Mouse (Mus musculus): Measurements from ENCODE around the gene Igf2r. TPM values are rescaled to one million over a fixed set of nuclear protein-coding genes. Genes with fewer than 3 reads are reported as not detected.

Gene Igf2r
- total RNA-seq, 4 experiments from 2014 or later = 26.6 to 27.7 (median 27.2) TPM

- no peak for DNase-seq (ENCODE audit: low spot score in 2 of 2)
Observed at GRCm38 (mm10) chr17:12721118-12721886, 48.2 kb downstream of the Igf2r start.

- DNase-seq (ENCODE audit: low spot score in 2 of 2) = no peak
Observed at GRCm38 (mm10) chr17:12718251-12718650, 51.2 kb downstream of the Igf2r start.

GRCm38 (mm10) chr17:12717445-12717844 is 52.0 kb downstream of the Igf2r start:
- no peak for DNase-seq (ENCODE audit: low spot score in 2 of 2)

- DNase-seq (ENCODE audit: low spot score in 2 of 2) = no peak
Observed at GRCm38 (mm10) chr17:12715032-12715431, 54.4 kb downstream of the Igf2r start.

GRCm38 (mm10) chr17:12714080-12714561 is 55.3 kb downstream of the Igf2r start:
- no peak for DNase-seq (ENCODE audit: low spot score in 2 of 2)

- DNase-seq (ENCODE audit: low spot score in 2 of 2) = no peak
Observed at GRCm38 (mm10) chr17:12712993-12713392, 56.5 kb downstream of the Igf2r start.

- DNase-seq (ENCODE audit: low spot score in 2 of 2) = no peak
Observed at GRCm38 (mm10) chr17:12712191-12712590, 57.3 kb downstream of the Igf2r start.

- no peak for DNase-seq (ENCODE audit: low spot score in 2 of 2)
Observed at GRCm38 (mm10) chr17:12710976-12711375, 58.5 kb downstream of the Igf2r start.

GRCm38 (mm10) chr17:12710050-12710780 is 59.2 kb downstream of the Igf2r start:
- DNase-seq (ENCODE audit: low spot score in 2 of 2) = peak in 1 of 2 experiments; percentile 55

- DNase-seq (ENCODE audit: low spot score in 2 of 2) = no peak
Observed at GRCm38 (mm10) chr17:12708398-12708797, 61.1 kb downstream of the Igf2r start.

GRCm38 (mm10) chr17:12706590-12707049 is 62.8 kb downstream of the Igf2r start:
- no peak for DNase-seq (ENCODE audit: low spot score in 2 of 2)

- no peak for DNase-seq (ENCODE audit: low spot score in 2 of 2)
Observed at GRCm38 (mm10) chr17:12702901-12703300, 66.6 kb downstream of the Igf2r start.

- no peak for DNase-seq (ENCODE audit: low spot score in 2 of 2)
Observed at GRCm38 (mm10) chr17:12700373-12700772, 69.1 kb downstream of the Igf2r start.

- DNase-seq (ENCODE audit: low spot score in 2 of 2) = no peak
Observed at GRCm38 (mm10) chr17:12691899-12692298, 77.6 kb downstream of the Igf2r start.

- DNase-seq (ENCODE audit: low spot score in 2 of 2) = no peak
Observed at GRCm38 (mm10) chr17:12689537-12689936, 79.9 kb downstream of the Igf2r start.

- peak in 1 of 2 experiments; percentile 26 for DNase-seq (ENCODE audit: low spot score in 2 of 2)
Observed at GRCm38 (mm10) chr17:12688427-12689110, 80.9 kb downstream of the Igf2r start.

- DNase-seq (ENCODE audit: low spot score in 2 of 2) = no peak
Observed at GRCm38 (mm10) chr17:12684928-12685624, 84.4 kb downstream of the Igf2r start.

GRCm38 (mm10) chr17:12684412-12684811 is 85.1 kb downstream of the Igf2r start:
- DNase-seq (ENCODE audit: low spot score in 2 of 2) = no peak

- DNase-seq (ENCODE audit: low spot score in 2 of 2) = no peak
Observed at GRCm38 (mm10) chr17:12683582-12683981, 85.9 kb downstream of the Igf2r start.

GRCm38 (mm10) chr17:12678261-12678660 is 91.2 kb downstream of the Igf2r start:
- no peak for DNase-seq (ENCODE audit: low spot score in 2 of 2)

- no peak for DNase-seq (ENCODE audit: low spot score in 2 of 2)
Observed at GRCm38 (mm10) chr17:12677139-12677538, 92.3 kb downstream of the Igf2r start.
